Mouse (Mus musculus): ENCODE data around the gene Ctnnbl1. TPM values are rescaled to one million over a fixed set of nuclear protein-coding genes. Genes with fewer than 3 reads are reported as not detected.

The Ctnnbl1 gene
- polyA plus RNA-seq, 1 experiment from 2014 or later: 50.5 TPM

Other genes with a start within 250 kb of the Ctnnbl1 start
- gene Nnat, start 177.3 kb upstream of the Ctnnbl1 start, polyA plus RNA-seq (2014; fragmentation: Nextera tagmentation; extraction: Ambion mirVana): 410 and 452 TPM in 2 replicates
- 51.9 and 53.7 TPM in 2 replicates for gene Blcap, start 166.1 kb upstream of the Ctnnbl1 start, polyA plus RNA-seq (2014; fragmentation: Nextera tagmentation; extraction: Ambion mirVana)
- 0.47 and 0.73 TPM in 2 replicates for gene Vstm2l, start 177.3 kb downstream of the Ctnnbl1 start, polyA plus RNA-seq (2014; fragmentation: Nextera tagmentation; extraction: Ambion mirVana)